Mouse (Mus musculus) myocyte (in vitro differentiated cells): ENCODE results near the gene Oprd1.

ENCODE experiments used
- MAX ChIP-seq: IDR thresholded peaks from one replicate; pipeline ENCODE4 v1.6.1; 2011; ENCODE audit warnings: low read depth, mild to moderate bottlenecking, control low read depth
- POLR2A ChIP-seq: IDR thresholded peaks from one replicate; pipeline ENCODE4 v1.6.1; 2011; ENCODE audit warnings: low read depth, mild to moderate bottlenecking, control low read depth, moderate library complexity; ENCODE audit not compliant: insufficient read length
- USF1 ChIP-seq: IDR thresholded peaks from one replicate; pipeline ENCODE4 v1.6.1; 2011; ENCODE audit warnings: low read depth, mild to moderate bottlenecking, control low read depth, moderate library complexity

DNA sequence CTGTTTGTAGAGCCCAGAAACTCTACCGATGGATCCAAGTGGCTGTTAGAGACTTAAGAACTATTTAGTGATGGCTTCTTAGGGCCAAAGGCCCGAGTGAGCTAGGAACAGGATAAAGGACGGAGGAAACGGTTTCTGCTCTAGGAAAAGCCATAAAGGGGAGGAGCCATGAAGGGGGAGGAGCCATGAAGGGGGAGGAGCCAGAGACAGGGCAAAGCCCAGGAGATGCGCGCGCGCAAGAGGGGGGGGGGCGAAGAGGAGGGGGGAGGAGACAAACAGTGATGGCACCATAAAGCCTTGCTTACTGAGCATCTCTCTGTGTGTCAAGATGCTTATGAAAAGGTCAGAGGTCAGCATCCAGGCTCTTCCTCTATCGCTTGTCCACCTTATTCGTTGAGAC, 13.6 kb downstream of the Oprd1 start:
- TF ChIP-seq USF1 (no peak), MAX (no peak), POLR2A (no peak)
